Mouse (Mus musculus) embryonic facial prominence, embryonic 14.5 days (tissue): ENCODE measurements around the gene 4930562C15Rik. TPM values are rescaled to one million over a fixed set of nuclear protein-coding genes. Genes with fewer than 3 reads are reported as not detected.
A peak's percentile ranks its signal among the peaks of the same experiment; 100 is the strongest.

Source experiments
- ATAC-seq: fragments of 200-750 bp; cut with Nextera tagmentation; 2 replicates; pipeline ENCODE4 v1.8.0; 2017; ENCODE audit warnings: low read depth, moderate number of reproducible peaks, moderate TSS enrichment
- DNase-seq: peaks from one replicate; pipeline ENCODE4 v3.0.0-alpha.2; 2015; ENCODE audit warnings: low spot score
- H3K27ac ChIP-seq: fragments of 300-500 bp; sonication (generic); replicated peaks from 2 replicates; pipeline ENCODE4 v1.5.1; 2014; ENCODE audit warnings: low read depth, mild to moderate bottlenecking, low read length, moderate library complexity
- H3K27me3 ChIP-seq: fragments of 300-500 bp; sonication (generic); replicated peaks from 2 replicates; pipeline ENCODE4 v1.6.1; 2014; ENCODE audit warnings: low read length; ENCODE audit not compliant: control insufficient read depth, insufficient read depth
- H3K36me3 ChIP-seq: fragments of 300-500 bp; sonication (generic); 2 replicates; pipeline ENCODE4 v1.6.1; 2014; ENCODE audit warnings: low read length, mixed read lengths; ENCODE audit not compliant: control insufficient read depth, insufficient read depth
- H3K4me1 ChIP-seq: fragments of 300-500 bp; sonication (generic); 2 replicates; pipeline ENCODE4 v1.6.1; 2014; ENCODE audit warnings: antibody characterized with exemption, low read length; ENCODE audit not compliant: control insufficient read depth, insufficient read depth
- H3K4me2 ChIP-seq: fragments of 300-500 bp; sonication (generic); 2 replicates; pipeline ENCODE4 v1.6.1; 2014; ENCODE audit warnings: low read depth, mild to moderate bottlenecking, low read length, moderate library complexity, mixed read lengths
- H3K4me3 ChIP-seq: fragments of 300-500 bp; sonication (generic); 2 replicates; pipeline ENCODE4 v1.5.1; 2014; ENCODE audit warnings: low read depth, mild to moderate bottlenecking, low read length
- H3K9ac ChIP-seq: fragments of 300-500 bp; sonication (generic); 2 replicates; pipeline ENCODE4 v1.6.1; 2014; ENCODE audit warnings: low read depth, mild to moderate bottlenecking, low read length, moderate library complexity, mixed read lengths
- H3K9me3 ChIP-seq: fragments of 300-500 bp; sonication (generic); 2 replicates; pipeline ENCODE4 v1.6.1; 2016; ENCODE audit warnings: low read length; ENCODE audit not compliant: control insufficient read depth
- WGBS: fragments of 180-500 bp; shearing (Covaris S2); extraction: QIAGEN DNeasy Blood & Tissue Kit; methylation state at CpG from one replicate; pipeline ENCODE4 v1.1.7; 2014; 5-methylcytosine and 5-hydroxymethylcytosine counted together
- polyA plus RNA-seq: library from polyadenylated mRNA; unstranded; fragments of >200 nt; fragmentation: Nextera tagmentation; extraction: Ambion mirVana; gene quantifications from 2 replicates; pipeline ENCODE4 v1.2.1, GENCODE M21; 2014

Gene 4930562C15Rik
- polyA plus RNA-seq, 1 experiment from 2014 or later: 0.33 TPM

DNA sequence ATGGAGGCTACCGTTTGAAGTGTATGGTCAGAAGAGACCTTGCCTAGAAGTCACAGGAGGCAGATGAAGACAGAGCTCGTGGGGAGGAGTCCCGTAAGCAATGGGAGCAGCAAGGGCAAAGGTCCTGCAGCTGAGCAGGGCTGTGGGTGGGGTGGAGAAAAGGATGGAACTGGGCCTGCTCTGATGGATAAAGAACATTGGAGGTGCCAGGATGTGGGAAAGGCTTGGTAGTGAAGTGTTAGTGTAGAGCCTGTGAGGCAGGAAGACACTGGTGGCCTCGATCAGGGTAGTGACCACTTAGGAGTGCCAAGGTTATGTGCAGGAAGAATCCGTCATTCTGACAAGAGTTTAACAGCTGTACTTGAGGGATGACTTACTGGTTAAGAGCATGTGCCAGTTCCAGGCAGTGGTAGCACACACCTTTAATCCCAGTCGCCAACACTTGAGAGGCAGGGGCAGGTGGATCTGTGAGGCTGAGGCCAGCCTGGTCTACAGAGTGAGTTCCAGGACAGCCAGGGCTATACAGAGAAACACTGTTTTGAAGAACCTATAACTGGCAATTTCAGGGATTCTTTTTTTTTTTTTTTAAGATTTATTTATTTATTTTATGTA lies 68.4 kb downstream of the 4930562C15Rik start:
- Histone ChIP-seq H3K27ac (no peak overlapping the region), H3K4me3 (no peak overlapping the region), H3K9me3 (no peaks in the 10 kb centered on the region), H3K9ac (no peak overlapping the region), H3K4me2 (no peak overlapping the region), H3K4me1 (no peaks in the 10 kb centered on the region), H3K36me3 (no peaks in the 10 kb centered on the region), H3K27me3 (no peaks in the 10 kb centered on the region)
- ATAC-seq: no peak
- no peak for DNase-seq
- 82% methylated on average over 6 of the region's 6 CpGs for WGBS

DNA sequence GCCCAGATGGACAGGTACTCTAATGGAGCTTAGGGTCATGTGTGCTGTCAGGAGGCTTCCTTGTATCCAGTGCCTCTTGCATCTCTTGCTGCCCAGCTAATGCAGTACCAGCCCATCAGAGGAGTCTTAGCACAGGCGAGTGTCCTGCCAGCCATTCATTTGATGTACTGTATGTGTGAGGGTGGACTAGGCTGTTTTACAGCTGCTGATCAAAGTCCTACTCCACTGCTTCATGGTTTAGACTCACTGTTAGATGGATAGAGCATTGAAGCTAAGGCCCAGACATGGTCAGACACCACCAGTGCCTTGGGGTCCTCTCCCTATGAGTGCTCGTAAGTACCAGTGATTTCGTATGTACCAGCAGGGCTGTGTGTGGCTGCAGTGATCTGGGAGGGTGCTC lies 69.7 kb downstream of the 4930562C15Rik start:
- H3K4me2 ChIP-seq: no peak overlapping the region
- no peaks in the 10 kb centered on the region for H3K27me3 ChIP-seq
- H3K4me1 ChIP-seq: no peaks in the 10 kb centered on the region
- DNase-seq (no peak), ATAC-seq (no peak)
- no peak overlapping the region for H3K9ac ChIP-seq
- H3K4me3 ChIP-seq: no peak overlapping the region
- peaks cover 11% of the 10 kb centered on the region for H3K36me3 ChIP-seq
- no peaks in the 10 kb centered on the region for H3K9me3 ChIP-seq
- 96% methylated on average over 3 of the region's 3 CpGs for WGBS
- no peak overlapping the region for H3K27ac ChIP-seq

DNA sequence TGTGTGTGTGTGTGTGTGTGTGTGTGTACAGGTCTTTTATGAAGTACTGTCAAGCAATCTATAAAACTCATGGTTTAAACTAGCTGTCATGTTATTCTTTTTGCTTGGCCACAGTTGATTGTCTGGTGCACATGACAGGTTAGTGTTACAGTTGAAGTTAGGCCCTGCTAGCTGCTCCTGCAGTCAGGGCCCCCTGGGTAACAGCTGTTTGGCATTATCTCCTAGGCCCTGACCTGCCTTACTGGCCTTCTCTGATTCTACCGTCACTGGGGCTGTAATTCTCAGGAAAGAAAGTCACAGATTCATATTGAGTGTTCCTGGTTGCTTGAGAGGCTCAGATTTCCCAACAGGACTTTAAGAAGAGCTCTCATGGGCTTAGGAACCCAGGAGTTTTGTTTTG lies 70.4 kb downstream of the 4930562C15Rik start:
- H3K9ac ChIP-seq: no peak overlapping the region
- H3K9me3 ChIP-seq: no peaks in the 10 kb centered on the region
- DNase-seq: no peak
- no peak for ATAC-seq
- H3K4me1 ChIP-seq: no peaks in the 10 kb centered on the region
- H3K27ac ChIP-seq: no peak overlapping the region
- peaks cover 18% of the 10 kb centered on the region for H3K36me3 ChIP-seq
- H3K4me2 ChIP-seq: no peak overlapping the region
- H3K27me3 ChIP-seq: no peaks in the 10 kb centered on the region
- WGBS: 19% methylated on average over 1 of the region's 1 CpGs
- H3K4me3 ChIP-seq: no peak overlapping the region

DNA sequence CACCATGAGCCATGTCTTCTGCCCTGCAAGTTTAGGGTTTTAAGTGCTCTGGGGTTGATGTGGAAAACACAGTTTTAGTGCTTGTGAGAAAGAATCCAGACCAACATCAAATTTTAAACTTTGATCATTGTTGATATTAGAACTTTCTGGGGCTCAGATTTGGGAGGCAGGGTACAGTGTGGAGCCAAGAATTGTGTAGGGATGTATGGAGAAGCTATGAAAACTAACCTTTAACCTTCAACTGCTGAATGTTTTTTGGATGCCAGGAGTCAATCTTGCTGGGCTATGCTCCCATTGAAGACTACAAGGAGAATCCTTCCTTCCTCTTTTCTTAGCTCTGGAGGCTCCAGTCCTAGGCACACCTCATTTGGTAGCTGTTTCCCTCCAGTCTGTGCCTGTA lies 71.3 kb downstream of the 4930562C15Rik start:
- H3K9me3 ChIP-seq: no peaks in the 10 kb centered on the region
- no peak overlapping the region for H3K27ac ChIP-seq
- ATAC-seq: no peak
- no peak for DNase-seq
- H3K4me2 ChIP-seq: no peak overlapping the region
- no peaks in the 10 kb centered on the region for H3K4me1 ChIP-seq
- no peak overlapping the region for H3K4me3 ChIP-seq
- no peaks in the 10 kb centered on the region for H3K27me3 ChIP-seq
- peaks cover 27% of the 10 kb centered on the region for H3K36me3 ChIP-seq
- H3K9ac ChIP-seq: no peak overlapping the region

DNA sequence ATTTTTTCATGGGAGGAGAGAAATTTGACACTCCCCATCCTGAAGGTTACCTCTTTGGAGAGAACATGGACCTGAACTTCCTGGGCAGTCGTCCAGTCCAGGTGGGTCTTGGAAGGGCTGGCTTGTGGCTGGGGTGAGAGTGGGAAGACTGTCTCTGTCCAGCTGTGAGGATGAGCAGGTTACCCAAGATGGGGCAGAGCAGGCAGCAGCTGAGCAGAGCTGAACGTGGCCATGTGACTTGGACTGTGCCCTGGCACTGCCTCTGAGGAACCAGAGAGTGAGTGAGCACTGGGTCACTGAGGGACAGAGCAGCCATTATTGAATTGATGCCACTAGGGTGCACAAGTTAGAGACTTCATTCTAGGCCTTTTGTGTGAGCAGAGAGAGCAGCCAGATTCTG lies 72.2 kb downstream of the 4930562C15Rik start:
- H3K27ac ChIP-seq: no peak overlapping the region
- ATAC-seq (no peak), DNase-seq (no peak)
- no peak overlapping the region for H3K9ac ChIP-seq
- WGBS: 62% methylated on average over 2 of the region's 2 CpGs
- no peaks in the 10 kb centered on the region for H3K27me3 ChIP-seq
- H3K4me1 ChIP-seq: no peaks in the 10 kb centered on the region
- no peaks in the 10 kb centered on the region for H3K9me3 ChIP-seq
- H3K4me3 ChIP-seq: no peak overlapping the region
- no peak overlapping the region for H3K4me2 ChIP-seq
- H3K36me3 ChIP-seq: peaks cover 36% of the 10 kb centered on the region

DNA sequence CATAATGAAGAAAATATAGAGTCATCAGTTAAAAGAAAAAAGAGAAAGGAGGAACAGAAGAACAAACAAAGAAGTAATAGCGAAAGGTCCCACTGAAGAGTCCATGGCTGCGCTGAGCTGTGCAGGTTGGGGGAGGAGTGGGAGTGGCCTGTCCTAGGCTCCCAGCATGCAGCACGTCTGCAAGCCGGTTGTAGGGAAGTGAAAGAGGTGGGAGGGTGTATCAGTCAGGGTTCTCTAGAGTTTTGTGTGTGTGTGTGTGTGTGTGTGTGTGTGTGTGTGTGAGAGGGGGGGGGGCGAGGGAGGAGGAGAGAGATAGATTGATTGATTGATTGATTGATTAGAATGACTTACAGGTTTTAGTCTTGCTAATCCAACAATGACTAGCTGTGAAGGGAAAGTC lies 72.8 kb downstream of the 4930562C15Rik start:
- WGBS: 54% methylated on average over 5 of the region's 5 CpGs
- H3K36me3 ChIP-seq: peaks cover 38% of the 10 kb centered on the region

DNA sequence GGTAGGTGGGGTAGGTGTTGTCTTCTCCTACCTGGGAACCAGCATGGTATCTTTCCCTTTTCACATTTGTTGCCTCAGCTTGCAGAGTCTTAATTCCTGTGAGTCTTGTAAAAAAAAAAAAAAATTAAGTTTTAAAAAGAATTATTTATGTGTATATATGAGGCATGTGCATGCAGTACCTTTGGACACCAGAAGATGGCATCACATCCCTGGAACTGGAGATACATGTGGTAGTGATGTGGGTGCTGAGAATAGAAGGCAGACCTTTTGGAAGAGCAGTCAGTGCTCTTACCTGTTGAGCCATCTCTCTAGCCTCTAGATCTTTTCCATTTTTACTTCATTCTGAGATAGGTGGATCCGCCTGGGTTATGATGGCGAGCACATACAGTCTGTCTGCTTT lies 74.5 kb downstream of the 4930562C15Rik start:
- H3K4me2 ChIP-seq: no peak overlapping the region
- no peak overlapping the region for H3K27ac ChIP-seq
- no peak for ATAC-seq
- no peaks in the 10 kb centered on the region for H3K9me3 ChIP-seq
- 96% methylated on average over 2 of the region's 2 CpGs for WGBS
- H3K27me3 ChIP-seq: no peaks in the 10 kb centered on the region
- H3K4me3 ChIP-seq: no peak overlapping the region
- H3K4me1 ChIP-seq: no peaks in the 10 kb centered on the region
- peaks cover 49% of the 10 kb centered on the region for H3K36me3 ChIP-seq
- no peak overlapping the region for H3K9ac ChIP-seq
- DNase-seq: no peak

More for the DNA sequence above, 72.8 kb downstream of the 4930562C15Rik start:
- no peak for DNase-seq
- no peaks in the 10 kb centered on the region for H3K27me3 ChIP-seq
- no peaks in the 10 kb centered on the region for H3K9me3 ChIP-seq
- no peak overlapping the region for H3K27ac ChIP-seq
- H3K4me1 ChIP-seq: no peaks in the 10 kb centered on the region
- no peak for ATAC-seq
- no peak overlapping the region for H3K4me3 ChIP-seq
- H3K9ac ChIP-seq: no peak overlapping the region
- no peak overlapping the region for H3K4me2 ChIP-seq

DNA sequence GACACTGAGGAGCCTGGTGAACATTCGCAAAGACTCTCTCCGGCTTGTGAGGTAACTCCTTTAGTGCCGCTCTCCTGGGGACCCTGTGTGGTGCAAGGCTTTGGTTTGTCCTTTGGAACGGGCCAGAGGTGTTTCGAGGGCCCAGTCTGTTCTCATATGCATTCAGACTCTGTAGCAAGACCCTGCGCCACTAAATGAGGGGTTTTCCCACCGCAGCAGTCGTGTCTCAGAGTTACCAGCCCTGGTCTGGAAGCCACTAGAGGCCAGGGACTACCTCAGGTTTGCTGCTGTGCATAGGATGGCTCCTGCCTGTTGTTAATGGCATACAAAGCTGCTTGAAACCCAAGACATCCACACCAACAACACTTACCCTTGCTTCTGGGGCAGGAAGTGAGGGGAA lies 75.5 kb downstream of the 4930562C15Rik start:
- Histone ChIP-seq H3K4me2 (no peak overlapping the region), H3K9me3 (no peaks in the 10 kb centered on the region), H3K36me3 (peaks cover 56% of the 10 kb centered on the region), H3K27me3 (no peaks in the 10 kb centered on the region), H3K4me3 (no peak overlapping the region), H3K4me1 (no peaks in the 10 kb centered on the region), H3K27ac (no peak overlapping the region), H3K9ac (no peak overlapping the region)
- DNase-seq (no peak), ATAC-seq (no peak)
- 95% methylated on average over 8 of the region's 8 CpGs for WGBS

DNA sequence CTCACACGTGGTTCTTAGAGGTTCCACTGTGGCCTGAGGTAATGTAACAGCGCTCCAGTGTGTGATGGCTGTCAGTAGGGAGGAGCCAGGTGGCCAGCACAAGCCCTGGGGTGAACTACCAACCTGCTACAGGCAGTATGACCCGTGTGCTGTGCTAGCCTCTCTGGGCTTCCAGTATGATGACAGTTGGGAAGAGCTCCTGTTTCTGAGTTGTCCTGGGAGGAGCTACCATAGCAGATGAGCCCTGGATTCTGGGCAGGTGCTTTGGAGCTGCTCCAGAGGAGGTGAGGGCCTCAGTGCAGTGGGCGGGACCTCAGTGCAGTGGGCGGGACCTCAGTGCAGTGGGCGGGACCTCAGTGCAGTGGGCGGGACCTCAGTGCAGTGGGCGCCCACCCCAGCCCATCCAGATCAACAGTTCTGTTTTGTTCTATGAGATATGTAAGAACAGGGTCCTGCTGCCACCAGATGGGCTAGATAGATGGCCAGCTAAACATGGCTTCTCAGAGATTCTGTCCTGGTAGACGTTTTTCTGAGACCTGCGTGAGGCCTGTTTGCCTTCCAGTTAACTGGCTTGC lies 76.9 kb downstream of the 4930562C15Rik start:
- peak overlapping the region; percentile 30; the same call in 1 of the 2 replicates for H3K27ac ChIP-seq
- 75% methylated on average over 10 of the region's 10 CpGs for WGBS

More for the DNA sequence above, 76.9 kb downstream of the 4930562C15Rik start:
- no peaks in the 10 kb centered on the region for H3K27me3 ChIP-seq
- H3K9ac ChIP-seq: no peak overlapping the region
- no peak for DNase-seq
- no peak overlapping the region for H3K4me3 ChIP-seq
- no peaks in the 10 kb centered on the region for H3K4me1 ChIP-seq
- H3K36me3 ChIP-seq: peaks cover 70% of the 10 kb centered on the region
- H3K9me3 ChIP-seq: no peaks in the 10 kb centered on the region
- no peak overlapping the region for H3K4me2 ChIP-seq
- ATAC-seq: no peak
